Mouse (Mus musculus) hindbrain, embryonic 10.5 days (tissue): ENCODE data around the gene Drg2. TPM values are rescaled to one million over a fixed set of nuclear protein-coding genes. Genes with fewer than 3 reads are reported as not detected.
"Not testable (repeated sequence)": the region's sequence is repeated elsewhere in the genome, so short reads cannot be mapped to it uniquely, and the experiment has no call there.

ENCODE experiments used
- DNase-seq: peaks from one replicate; pipeline ENCODE4 v3.0.0-alpha.2; 2017; ENCODE audit warnings: low spot score
- H3K27ac ChIP-seq: fragments of 300-500 bp; sonication (generic); 2 replicates; pipeline ENCODE4 v1.5.1; 2016; ENCODE audit warnings: mild to moderate bottlenecking, moderate library complexity
- H3K27me3 ChIP-seq: fragments of 300-500 bp; sonication (generic); 2 replicates; pipeline ENCODE4 v1.6.1; 2016; ENCODE audit warnings: mild to moderate bottlenecking; ENCODE audit not compliant: poor library complexity, insufficient read depth, severe bottlenecking
- H3K36me3 ChIP-seq: fragments of 300-500 bp; sonication (generic); 2 replicates; pipeline ENCODE4 v1.6.1; 2016; ENCODE audit warnings: mild to moderate bottlenecking, moderate library complexity
- H3K4me1 ChIP-seq: fragments of 300-500 bp; sonication (generic); replicated peaks from 2 replicates; pipeline ENCODE4 v1.6.1; 2016; ENCODE audit warnings: mild to moderate bottlenecking
- H3K4me3 ChIP-seq: fragments of 300-500 bp; sonication (generic); 2 replicates; pipeline ENCODE4 v1.5.1; 2016; ENCODE audit warnings: mild to moderate bottlenecking, moderate library complexity
- H3K9me3 ChIP-seq: fragments of 300-500 bp; sonication (generic); 2 replicates; pipeline ENCODE4 v1.6.1; 2016; ENCODE audit warnings: mild to moderate bottlenecking, moderate library complexity
- WGBS: fragments of 180-500 bp; shearing (Covaris S2); methylation state at CpG from one replicate; pipeline ENCODE4 v1.1.7; 2016; 5-methylcytosine and 5-hydroxymethylcytosine counted together
- polyA plus RNA-seq: library from polyadenylated mRNA; unstranded; fragments of >200 nt; fragmentation: Nextera tagmentation; extraction: Ambion mirVana; gene quantifications from 2 replicates; pipeline ENCODE4 v1.2.1, GENCODE M21; 2016

Gene Drg2
- polyA plus RNA-seq, 1 experiment from 2014 or later = 131 TPM

DNA sequence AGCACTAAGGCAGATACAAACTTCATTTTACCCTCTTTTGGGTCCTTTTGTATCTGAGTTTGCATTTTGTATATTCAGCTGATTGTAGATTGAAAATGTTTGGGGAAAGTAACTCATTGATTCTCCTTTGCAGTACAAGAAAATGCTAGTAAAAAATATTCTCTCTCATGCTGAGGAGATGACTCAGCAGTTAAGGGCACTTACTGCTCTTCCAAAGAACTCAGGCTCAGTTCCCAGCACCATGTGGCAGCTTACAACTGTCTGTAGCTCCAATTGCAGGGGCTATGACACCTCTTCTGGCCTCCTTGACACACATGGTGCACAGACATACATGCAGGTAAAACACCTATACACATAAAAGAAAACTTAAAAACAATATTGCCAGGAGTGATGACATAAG is 20.9 kb upstream of the Drg2 start:
- no peak for DNase-seq
- Histone ChIP-seq H3K27me3 (no peaks in the 10 kb centered on the region), H3K9me3 (no peaks in the 10 kb centered on the region), H3K4me1 (no peaks in the 10 kb centered on the region), H3K4me3 (no peak overlapping the region), H3K27ac (no peak overlapping the region), H3K36me3 (peaks cover 89% of the 10 kb centered on the region)

DNA sequence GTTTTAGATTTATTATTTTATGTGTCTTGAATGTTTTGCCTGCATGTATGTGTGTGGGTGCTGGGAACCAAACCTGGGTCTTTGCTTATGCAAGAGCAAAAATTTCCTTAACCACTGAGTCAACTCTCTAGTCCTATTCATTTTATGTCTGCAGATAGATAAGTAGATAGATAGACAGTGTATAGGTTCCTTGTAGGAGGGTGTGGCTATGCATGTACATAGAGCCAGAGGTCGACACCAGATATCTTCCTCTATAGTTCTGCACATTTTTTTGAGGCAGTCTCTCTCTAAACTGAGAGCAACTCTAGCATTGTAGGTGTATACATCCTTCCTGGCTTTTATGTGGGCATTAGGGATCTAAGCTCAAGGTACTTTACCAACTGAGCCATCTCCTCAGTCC is 19.3 kb upstream of the Drg2 start:
- Histone ChIP-seq H3K36me3 (peaks cover 83% of the 10 kb centered on the region), H3K4me3 (no peak overlapping the region), H3K9me3 (no peaks in the 10 kb centered on the region), H3K4me1 (no peaks in the 10 kb centered on the region), H3K27me3 (no peaks in the 10 kb centered on the region), H3K27ac (no peak overlapping the region)
- DNase-seq = no peak
- 98% methylated on average over 1 of the region's 1 CpGs for WGBS

DNA sequence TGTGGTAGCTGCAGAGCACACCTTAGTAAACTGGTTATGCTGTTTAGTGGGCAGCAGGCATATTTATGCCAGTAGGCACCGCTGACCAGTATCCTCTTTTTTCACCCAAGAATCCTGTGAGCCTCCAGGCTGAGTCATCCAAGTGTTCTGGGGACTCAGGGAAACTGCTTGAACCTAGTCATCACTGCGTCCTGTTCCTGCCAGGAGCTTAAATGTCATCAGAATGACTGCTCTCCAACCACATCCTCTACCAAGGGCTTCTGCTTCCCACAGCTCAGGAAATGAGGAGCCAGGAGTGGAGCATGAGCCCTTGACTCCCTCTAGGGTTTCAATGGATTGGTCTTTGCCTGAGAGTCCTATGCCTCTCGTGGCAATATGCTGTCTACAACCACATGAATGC is 17.8 kb upstream of the Drg2 start:
- no peaks in the 10 kb centered on the region for H3K27me3 ChIP-seq
- H3K4me1 ChIP-seq = no peaks in the 10 kb centered on the region
- no peak for DNase-seq
- no peak overlapping the region for H3K4me3 ChIP-seq
- peaks cover 81% of the 10 kb centered on the region for H3K36me3 ChIP-seq
- no peak overlapping the region for H3K27ac ChIP-seq
- no peaks in the 10 kb centered on the region for H3K9me3 ChIP-seq
- 87% methylated on average over 3 of the region's 3 CpGs for WGBS

DNA sequence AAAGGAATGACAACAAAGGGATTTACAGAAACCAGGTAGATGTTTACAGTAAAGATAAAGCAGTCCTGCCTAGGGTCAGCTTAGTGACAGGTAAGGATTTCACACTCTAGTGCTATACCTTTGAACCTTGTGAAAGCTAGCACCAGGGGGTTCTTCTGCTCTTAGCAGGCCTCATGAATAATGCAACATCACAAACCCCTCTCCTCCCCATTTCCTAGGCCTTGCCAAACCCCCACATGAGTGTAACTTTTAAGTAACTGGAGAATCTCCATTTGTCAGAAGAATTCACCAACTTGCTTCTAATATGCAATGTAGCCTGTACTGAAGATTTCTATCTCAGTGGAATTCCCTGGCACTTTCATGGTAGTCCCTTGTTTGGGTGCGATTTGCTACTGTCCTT is 14.8 kb upstream of the Drg2 start:
- DNase-seq, H3K9me3 ChIP-seq, H3K27ac ChIP-seq, H3K4me3 ChIP-seq, H3K4me1 ChIP-seq, H3K27me3 ChIP-seq: not testable (repeated sequence)
- 30% methylated on average over 1 of the region's 1 CpGs for WGBS
- peaks cover 83% of the 10 kb centered on the region for H3K36me3 ChIP-seq

DNA sequence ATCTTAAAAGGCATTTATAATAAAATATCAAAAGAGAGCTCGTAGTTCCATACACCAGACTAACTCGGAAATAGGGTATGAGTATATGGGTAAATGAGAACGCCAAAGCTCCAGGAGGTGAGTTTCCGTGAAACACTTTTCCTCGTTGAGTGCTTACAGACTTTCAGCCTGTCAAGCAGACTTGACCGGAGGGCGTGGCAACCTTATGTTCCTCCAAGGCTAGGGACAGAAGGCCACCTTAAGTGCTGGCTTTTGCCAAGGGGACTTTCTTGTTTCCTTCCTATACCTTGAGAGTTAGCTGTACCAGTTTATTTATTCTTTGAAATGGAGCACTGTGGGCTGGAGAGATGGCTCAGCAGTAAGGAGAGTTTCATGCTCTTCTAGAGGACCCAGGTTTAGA is 14.2 kb upstream of the Drg2 start:
- no peaks in the 10 kb centered on the region for H3K9me3 ChIP-seq
- no peaks in the 10 kb centered on the region for H3K27me3 ChIP-seq
- 52% methylated on average over 7 of the region's 7 CpGs for WGBS
- H3K4me1 ChIP-seq = no peaks in the 10 kb centered on the region
- H3K27ac ChIP-seq = no peak overlapping the region
- H3K4me3 ChIP-seq = no peak overlapping the region
- DNase-seq = no peak
- H3K36me3 ChIP-seq = peaks cover 78% of the 10 kb centered on the region

DNA sequence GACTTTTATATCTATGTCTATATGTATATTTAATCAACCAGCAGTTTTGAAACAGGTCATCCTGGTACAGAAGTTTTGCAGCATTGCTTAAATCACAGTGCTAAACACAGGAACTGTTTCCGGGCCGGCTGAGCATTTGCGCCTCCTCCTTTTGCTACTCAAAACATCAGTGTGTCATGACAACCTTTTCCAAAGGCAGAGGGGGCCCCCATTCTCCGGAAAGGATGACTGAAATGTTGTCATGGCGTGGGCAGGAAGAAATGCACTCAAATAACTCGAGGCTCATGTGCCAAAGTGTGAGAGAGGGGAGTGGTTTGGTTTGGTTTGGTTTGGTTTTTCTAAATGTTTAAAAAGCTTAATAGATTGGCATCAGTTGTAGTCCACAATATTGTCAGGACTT is 11.5 kb upstream of the Drg2 start:
- peaks cover 55% of the 10 kb centered on the region for H3K36me3 ChIP-seq
- H3K4me3 ChIP-seq = no peak overlapping the region
- 88% methylated on average over 6 of the region's 6 CpGs for WGBS
- DNase-seq = no peak
- H3K4me1 ChIP-seq = no peaks in the 10 kb centered on the region
- H3K27ac ChIP-seq = no peak overlapping the region
- no peaks in the 10 kb centered on the region for H3K9me3 ChIP-seq
- no peaks in the 10 kb centered on the region for H3K27me3 ChIP-seq

DNA sequence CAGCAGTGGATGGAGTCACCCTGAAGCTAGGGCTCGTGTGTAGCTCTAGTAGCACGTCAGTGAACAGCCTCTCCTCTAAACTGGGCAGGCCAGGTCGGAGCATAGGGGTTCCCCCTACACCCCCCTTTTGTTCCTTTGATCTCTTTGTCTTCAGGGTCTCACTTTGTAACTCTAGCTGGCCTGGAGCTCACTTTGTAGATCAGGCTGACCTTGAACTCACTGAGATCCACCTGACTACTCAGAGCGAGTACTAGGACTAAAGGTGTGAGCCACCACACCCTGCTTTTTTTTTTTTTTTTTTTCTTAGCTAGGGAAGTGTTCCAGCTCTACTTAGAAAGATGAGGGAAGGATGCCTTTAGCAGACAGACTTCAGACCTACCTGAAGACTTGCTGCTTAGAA is 10.4 kb upstream of the Drg2 start:
- WGBS = 89% methylated on average over 4 of the region's 4 CpGs
- Histone ChIP-seq H3K27ac (no peak overlapping the region), H3K4me3 (no peak overlapping the region), H3K4me1 (no peaks in the 10 kb centered on the region), H3K27me3 (no peaks in the 10 kb centered on the region), H3K9me3 (no peaks in the 10 kb centered on the region), H3K36me3 (peaks cover 44% of the 10 kb centered on the region)
- no peak for DNase-seq

DNA sequence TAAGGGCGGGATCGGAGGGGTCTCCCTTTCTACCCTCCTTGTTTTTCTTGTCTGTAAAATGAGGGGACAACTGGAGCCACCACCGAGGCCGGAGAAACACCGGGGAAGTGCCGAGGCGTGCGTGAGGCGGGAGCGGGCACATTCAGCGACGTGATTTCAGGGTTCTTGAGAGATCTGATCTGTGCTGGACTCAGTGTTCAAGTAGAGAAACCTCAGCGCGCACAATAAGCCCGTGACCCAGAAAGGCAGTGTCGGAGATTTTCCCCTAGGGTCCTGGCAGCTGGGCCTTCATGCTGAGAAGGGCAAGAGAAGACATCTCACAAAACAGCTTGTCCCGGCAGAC is 325 bp downstream of the Drg2 start:
- H3K4me1 ChIP-seq = peaks cover 13% of the 10 kb centered on the region
- no peaks in the 10 kb centered on the region for H3K9me3 ChIP-seq
- peaks cover 39% of the 10 kb centered on the region for H3K36me3 ChIP-seq
- DNase-seq = no peak
- H3K27me3 ChIP-seq = peaks cover 2% of the 10 kb centered on the region; the same call in 1 of the 2 replicates
- H3K27ac ChIP-seq = peak overlapping the region; percentile 86
- WGBS = 1% methylated on average over 17 of the region's 17 CpGs
- peak overlapping the region; percentile 88 for H3K4me3 ChIP-seq

DNA sequence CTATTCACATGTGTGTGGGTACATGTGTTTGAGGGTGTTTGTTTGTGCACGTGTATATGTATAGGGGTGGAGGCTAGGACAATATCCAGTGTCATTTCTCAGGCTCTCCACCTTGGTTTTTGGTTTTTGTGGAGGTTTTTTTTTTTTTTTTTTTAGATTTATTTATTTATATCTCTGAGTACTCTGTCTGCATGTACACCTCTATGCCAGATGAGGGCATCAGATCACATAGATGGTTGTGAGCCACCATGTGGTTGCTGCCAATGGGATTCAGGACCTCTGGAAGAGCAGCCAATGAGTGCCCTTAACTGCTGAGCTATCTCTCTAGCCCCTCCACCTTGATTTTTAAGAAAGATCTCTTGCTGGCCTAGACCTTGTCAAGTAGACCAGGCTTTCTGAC is 3.6 kb downstream of the Drg2 start:
- 87% methylated on average over 1 of the region's 1 CpGs for WGBS
- H3K4me1 ChIP-seq = peaks cover 13% of the 10 kb centered on the region
- no peak for DNase-seq
- H3K9me3 ChIP-seq = no peaks in the 10 kb centered on the region
- H3K27ac ChIP-seq = no peak overlapping the region
- H3K4me3 ChIP-seq = no peak overlapping the region
- peaks cover 72% of the 10 kb centered on the region for H3K36me3 ChIP-seq
- H3K27me3 ChIP-seq = no peaks in the 10 kb centered on the region

DNA sequence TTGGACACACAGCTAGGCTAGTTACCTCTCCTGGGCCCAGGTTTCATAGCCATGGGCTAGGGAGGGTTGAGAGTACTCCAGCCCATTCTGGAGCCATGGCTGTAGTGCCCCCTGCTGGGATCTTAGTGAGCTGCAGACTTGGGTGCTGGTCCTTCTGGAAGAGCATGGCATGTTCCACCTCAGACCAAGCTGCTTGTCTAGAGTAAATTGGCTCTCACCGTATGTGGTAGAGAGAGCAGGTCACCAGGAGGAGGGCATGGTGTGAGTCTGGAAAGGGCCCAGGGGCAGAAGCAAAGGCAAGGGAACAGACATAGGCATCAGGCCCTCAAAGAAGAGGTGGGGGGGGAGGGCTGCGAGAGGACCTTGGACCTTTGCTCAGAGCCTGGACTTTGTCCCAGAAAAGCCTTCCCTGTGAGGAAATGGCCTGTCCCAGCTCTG is 11.6 kb downstream of the Drg2 start:
- no peaks in the 10 kb centered on the region for H3K27me3 ChIP-seq
- H3K27ac ChIP-seq = no peak overlapping the region
- peaks cover 96% of the 10 kb centered on the region for H3K36me3 ChIP-seq
- no peaks in the 10 kb centered on the region for H3K9me3 ChIP-seq
- WGBS = 95% methylated on average over 2 of the region's 2 CpGs
- H3K4me1 ChIP-seq = no peaks in the 10 kb centered on the region
- H3K4me3 ChIP-seq = no peak overlapping the region
- peak; percentile 41 for DNase-seq

DNA sequence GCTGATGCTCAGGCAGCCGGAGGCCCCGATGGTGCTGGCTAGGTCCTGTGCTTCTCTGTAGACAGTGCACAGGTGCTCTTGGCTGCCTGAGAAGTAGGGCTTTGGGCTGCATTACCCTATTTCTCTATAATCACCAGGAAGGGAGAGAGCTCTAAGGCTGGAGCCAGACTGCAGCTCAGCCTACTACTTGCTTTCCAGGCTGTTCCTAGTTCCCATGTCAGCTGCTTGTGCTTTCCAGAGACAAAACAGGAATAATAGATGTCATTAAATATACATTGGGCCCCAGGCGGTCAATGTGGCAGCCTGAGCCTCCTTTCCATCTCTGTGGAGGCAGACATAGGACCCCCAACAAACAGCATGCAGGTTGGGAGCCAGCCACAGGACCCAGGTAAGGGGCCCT is 14.6 kb downstream of the Drg2 start, which contains the start of gene Myo15:
Gene Myo15 (plus strand): TSS at position 301 of the 400 bp plus-strand sequence.
- H3K36me3 ChIP-seq = peaks cover 66% of the 10 kb centered on the region

DNA sequence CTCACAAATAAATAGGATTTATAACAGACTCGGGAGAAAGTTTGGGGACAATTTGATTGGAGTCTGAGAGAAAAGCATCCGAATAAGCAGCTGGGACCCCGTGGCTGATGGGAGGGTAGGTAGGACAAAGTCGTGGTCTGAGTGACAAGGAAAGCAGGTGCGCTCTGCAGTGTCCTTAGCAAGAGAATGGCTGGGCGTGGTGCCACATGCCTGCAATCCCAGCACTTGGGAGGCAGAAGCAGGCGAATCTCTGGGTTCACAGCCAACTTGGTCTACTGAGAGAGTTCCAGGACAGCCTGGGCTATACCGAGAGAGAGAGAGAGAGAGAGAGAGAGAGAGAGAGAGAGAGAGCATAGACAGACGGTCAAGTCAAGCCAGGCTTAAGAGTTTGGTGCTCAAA is 16.4 kb downstream of the Drg2 start:
- H3K27me3 ChIP-seq = no peaks in the 10 kb centered on the region
- H3K36me3 ChIP-seq = peaks cover 49% of the 10 kb centered on the region
- no peaks in the 10 kb centered on the region for H3K9me3 ChIP-seq
- H3K27ac ChIP-seq = no peak overlapping the region
- H3K4me1 ChIP-seq = 0 out of 2 replicates have a peak, but pooled peaks cover 4% of the 10 kb centered on the region
- DNase-seq = no peak
- 83% methylated on average over 9 of the region's 9 CpGs for WGBS
- no peak overlapping the region for H3K4me3 ChIP-seq

More for the DNA sequence above, 14.6 kb downstream of the Drg2 start, which contains the start of gene Myo15:
- 93% methylated on average over 3 of the region's 3 CpGs for WGBS
- Histone ChIP-seq H3K4me1 (no peaks in the 10 kb centered on the region), H3K4me3 (no peak within 1 kb of the TSS), H3K27ac (no peak within 1 kb of the TSS), H3K27me3 (no peaks in the 10 kb centered on the region), H3K9me3 (no peaks in the 10 kb centered on the region)
- DNase-seq = no peak

DNA sequence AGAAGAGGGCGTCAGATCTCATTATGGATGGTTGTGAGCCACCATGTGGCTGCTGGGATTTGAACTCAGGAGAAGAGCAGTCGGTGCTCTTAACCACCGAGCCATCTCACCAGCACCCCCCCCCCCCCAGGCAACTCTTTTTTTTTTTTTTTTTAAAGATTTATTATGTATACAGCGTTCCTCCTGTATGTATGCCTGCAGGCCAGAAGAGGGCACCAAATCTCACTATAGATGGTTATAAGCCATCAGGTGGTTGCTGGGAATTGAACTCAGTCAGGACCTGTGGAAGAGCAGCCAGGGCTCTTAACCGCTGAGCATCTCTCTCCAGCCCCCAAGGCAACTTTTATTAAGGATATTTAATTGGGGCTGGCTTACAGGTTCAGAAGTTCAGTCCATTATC is 20.1 kb downstream of the Drg2 start:
- Histone ChIP-seq H3K4me3 (no peak overlapping the region), H3K27me3 (no peaks in the 10 kb centered on the region), H3K27ac (no peak overlapping the region), H3K36me3 (peaks cover 11% of the 10 kb centered on the region), H3K4me1 (peaks cover 19% of the 10 kb centered on the region), H3K9me3 (no peaks in the 10 kb centered on the region)
- DNase-seq = no peak
- WGBS = 80% methylated on average over 5 of the region's 5 CpGs

DNA sequence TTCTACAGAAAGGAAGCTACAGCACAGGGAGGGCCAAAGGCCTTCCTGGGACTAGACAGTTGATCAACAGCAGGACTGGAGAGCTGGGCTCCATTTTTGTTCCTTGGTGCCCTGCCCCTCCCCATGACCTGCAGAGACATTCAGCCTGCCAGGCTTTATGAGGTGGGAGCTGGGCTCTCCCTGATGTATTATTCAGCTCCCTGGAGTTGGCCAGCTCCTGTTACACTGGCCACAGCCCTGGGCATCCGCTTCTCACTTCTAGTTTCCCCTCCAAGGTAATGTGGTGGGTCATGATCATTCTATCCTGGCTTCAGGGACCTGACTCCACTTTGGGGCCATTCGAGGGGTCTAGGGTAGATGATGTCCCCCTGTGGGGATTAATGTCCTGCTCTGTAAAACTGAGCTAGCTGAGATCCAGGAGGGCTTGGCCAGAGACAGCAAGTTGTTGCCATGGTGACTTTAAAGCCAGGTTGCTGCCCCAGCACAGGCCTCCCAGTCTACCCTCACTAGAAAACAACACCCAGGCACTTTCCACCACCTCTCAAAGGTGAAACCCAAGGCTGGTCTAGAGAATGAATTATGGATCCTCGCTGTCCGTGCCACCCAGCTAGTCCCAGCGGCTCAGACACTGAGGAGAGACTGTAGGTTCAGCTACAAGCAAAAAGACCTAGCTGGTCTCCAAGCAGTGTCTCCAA is 21.4 kb downstream of the Drg2 start:
- 79% methylated on average over 5 of the region's 5 CpGs for WGBS
- H3K4me3 ChIP-seq = no peak overlapping the region

More for the DNA sequence above, 21.4 kb downstream of the Drg2 start:
- DNase-seq = no peak
- no peaks in the 10 kb centered on the region for H3K9me3 ChIP-seq
- H3K36me3 ChIP-seq = no peaks in the 10 kb centered on the region
- H3K27ac ChIP-seq = 0 out of 2 replicates have a peak overlapping the region, but pooled peaks have one; percentile 12
- H3K4me1 ChIP-seq = peaks cover 19% of the 10 kb centered on the region
- no peaks in the 10 kb centered on the region for H3K27me3 ChIP-seq
